Mouse (Mus musculus) neural tube, embryonic 10.5 days (tissue): Measurements from ENCODE around the gene Ccdc14.
A peak's percentile ranks its signal among the peaks of the same experiment; 100 is the strongest.
"Not testable (repeated sequence)": the region's sequence is repeated elsewhere in the genome, so short reads cannot be mapped to it uniquely, and the experiment has no call there.

Experiments used
- DNase-seq: peaks from one replicate; pipeline ENCODE4 v3.0.0-alpha.2; 2017; ENCODE audit warnings: low spot score; ENCODE audit errors: extremely low spot score

The Ccdc14 gene

DNA sequence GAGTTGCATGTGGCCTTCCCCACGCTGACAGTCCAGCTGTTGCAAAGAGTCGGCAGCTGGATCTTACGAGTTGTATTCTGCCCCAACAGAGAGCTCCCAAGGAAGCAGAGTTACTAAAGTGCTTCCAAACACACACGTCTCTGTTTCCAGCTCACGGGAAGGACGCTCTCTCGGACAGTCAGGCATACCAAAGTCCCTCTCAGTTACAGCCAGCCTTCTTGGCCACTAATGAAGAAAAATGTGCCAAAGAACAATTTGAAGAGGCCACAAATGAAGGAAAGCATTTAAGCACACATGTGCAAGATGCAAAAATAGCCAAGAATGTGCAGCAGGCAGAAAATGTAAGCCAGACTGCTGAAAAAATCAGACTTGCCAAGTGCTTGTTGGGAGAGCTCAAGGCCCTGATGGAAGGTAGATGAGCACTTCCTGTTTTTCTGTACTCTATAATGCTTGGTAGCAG, 16.1 kb downstream of the Ccdc14 start:
- DNase-seq: no peak

DNA sequence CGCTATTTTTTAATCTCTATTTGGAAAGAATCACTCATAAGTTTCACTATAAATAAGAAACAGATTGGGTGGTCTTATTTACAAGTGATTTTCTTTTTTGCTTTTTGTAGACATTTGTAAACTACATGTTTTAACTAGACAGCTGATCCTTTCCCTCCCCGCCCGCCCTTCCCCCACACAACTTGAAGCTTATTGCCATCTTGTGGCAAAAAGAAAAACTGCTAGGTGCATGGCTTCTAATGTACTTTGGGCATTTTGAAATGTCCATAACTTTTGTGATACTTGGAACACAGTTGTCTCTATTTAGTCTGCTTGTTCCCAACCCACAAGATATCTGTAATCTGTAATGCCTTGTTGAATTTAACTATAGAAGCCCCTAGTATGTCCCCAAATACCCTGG, 21.1 kb downstream of the Ccdc14 start:
- no peak for DNase-seq

DNA sequence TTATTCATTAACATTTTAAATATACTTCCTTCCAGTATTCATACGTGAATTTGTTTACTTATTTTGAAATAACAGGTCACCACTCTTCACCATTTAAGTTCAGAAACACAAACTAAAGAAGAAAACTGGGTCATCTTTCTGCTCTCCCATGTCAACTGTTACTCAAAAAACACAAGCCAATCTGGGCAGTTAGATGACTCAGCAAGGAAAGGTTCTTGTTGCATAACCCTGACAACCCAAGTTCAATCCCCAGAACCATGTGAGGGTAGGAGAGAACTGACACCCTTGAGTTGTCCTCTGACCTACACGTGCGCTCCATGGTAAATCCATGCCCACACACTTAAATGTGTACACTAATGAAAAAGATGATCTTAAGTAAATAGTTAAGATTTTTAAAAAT, 34.7 kb downstream of the Ccdc14 start:
- no peak for DNase-seq

- not testable (repeated sequence) for DNase-seq
These were observed 38.2 kb downstream of the Ccdc14 start for GRCm38 (mm10) chr16:34728610-34729009.

DNA sequence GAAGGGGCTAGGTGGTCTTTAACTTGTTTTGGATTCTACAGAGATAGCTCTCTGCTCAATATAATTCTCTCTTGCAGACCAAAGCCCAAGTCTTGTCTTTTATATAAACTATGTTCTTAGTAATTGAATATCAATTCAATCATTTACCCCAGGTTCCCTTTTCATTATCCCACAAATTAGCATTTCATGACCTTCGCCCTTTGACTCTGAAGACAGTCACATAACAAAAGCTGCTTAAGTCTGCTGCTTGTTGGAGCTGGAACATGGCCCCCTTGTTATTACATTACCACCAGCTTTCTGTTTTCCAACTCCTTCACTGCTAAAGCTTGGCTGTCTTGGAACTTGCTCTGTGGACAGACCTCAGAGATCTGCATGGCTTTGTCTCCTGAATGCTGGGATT, 39.0 kb downstream of the Ccdc14 start:
- DNase-seq: no peak

GRCm38 (mm10) chr16:34738656-34739233, 48.3 kb downstream of the Ccdc14 start:
- no peak for DNase-seq

DNA sequence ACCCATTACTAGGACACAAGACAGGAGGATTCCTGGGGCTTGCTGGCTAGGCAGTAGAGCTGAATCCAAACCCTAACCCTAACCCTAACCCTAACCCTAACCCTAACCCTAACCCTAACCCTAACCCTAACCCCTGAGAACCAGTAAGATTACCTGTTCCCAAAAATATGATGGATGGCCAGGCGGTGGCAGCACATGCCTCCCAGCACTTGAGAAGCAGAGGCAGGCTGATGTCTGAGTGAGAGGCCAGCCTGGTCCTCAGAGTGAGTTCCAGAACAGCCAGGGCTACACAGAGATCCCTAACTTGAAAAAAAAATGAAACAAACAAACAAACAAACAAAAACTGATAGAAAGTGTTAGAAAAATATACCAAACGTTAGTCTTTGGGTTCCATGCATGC, 52.5 kb downstream of the Ccdc14 start:
- DNase-seq: no peak

DNA sequence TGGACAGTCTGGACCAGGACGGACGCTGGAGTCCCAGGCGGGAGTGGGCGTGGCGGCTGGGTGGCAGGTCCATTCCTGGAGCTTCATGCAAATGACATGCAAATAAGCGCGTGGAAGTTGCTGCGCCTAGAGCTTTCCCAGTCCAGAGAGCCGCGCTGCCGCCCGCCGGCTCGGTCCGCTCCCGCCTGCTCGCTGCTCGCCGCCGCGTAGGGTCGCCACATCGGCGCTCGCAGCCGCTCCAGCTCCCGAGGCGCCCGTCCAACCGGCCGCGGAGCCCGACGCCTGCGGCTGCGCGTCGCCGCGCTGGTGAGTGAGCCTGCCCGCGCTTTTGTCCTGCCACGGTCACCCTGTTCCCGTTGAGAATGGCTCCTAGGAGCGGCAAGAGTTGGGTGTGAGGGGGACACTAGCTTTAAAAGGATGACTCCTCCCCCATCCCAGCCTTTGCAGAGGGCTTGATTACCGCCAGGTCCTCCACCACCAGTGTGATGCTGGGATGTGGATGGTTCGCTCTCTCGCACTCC, 54.7 kb downstream of the Ccdc14 start, which contains the start of gene Mylk:
Mylk (plus strand) TSS at position 146 of the 521 bp plus-strand sequence.
- peak; percentile 88 for DNase-seq

GRCm38 (mm10) chr16:34748081-34748720, 57.8 kb downstream of the Ccdc14 start:
- peak; percentile 42 for DNase-seq

- DNase-seq: peak; percentile 34
These were observed 59.1 kb downstream of the Ccdc14 start for GRCm38 (mm10) chr16:34749536-34749935.

DNA sequence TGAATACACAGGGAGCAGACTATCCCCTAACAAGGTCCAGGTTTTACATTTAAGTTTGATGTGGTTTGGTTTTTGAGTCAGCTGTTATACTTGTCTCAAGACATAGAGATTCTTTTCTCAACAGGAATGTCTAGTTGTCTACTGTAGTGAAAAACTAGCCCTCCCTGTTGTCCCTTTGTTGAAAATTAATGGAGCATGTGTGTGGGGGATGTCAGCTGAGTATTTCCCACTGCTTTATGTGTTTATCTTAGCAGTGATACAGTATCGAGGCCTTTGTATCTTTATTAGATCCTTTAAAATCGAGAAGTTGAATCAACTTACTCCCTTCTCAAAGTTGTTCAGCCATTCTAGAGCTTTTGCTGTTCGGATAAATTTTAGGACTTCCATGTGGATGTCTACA, 61.6 kb downstream of the Ccdc14 start:
- DNase-seq: no peak

GRCm38 (mm10) chr16:34752977-34753376, 62.6 kb downstream of the Ccdc14 start:
- DNase-seq: no peak

DNA sequence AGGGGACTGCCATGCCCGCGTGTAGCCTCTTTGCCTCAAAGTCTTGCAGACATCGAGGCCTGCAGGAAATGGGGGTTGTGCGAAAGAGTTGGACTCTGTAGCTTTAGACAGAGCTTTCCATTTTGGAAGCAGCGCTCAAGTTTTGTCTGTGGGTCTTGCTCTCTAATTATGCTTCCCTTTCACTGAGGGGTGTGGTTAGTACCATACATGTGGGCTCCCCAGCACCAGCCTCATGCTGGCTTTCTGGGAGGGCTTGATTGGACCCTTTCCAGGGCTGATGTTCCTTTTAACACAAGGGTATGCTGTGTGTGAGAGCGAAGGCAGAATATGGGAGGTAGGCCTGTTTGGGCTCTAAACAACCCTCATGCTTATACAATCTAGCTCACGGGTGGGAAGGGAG, 66.6 kb downstream of the Ccdc14 start:
- DNase-seq: no peak

- no peak for DNase-seq
These were observed 67.8 kb downstream of the Ccdc14 start for GRCm38 (mm10) chr16:34758205-34758604.

- DNase-seq: no peak
These were observed 73.7 kb downstream of the Ccdc14 start for GRCm38 (mm10) chr16:34763959-34764591.

GRCm38 (mm10) chr16:34765666-34766065, 75.2 kb downstream of the Ccdc14 start:
- no peak for DNase-seq

- DNase-seq: no peak
These were observed 75.8 kb downstream of the Ccdc14 start for GRCm38 (mm10) chr16:34766193-34766592.

GRCm38 (mm10) chr16:34767443-34767842, 77.0 kb downstream of the Ccdc14 start:
- DNase-seq: no peak

GRCm38 (mm10) chr16:34768436-34768835, 78.0 kb downstream of the Ccdc14 start:
- DNase-seq: no peak

DNA sequence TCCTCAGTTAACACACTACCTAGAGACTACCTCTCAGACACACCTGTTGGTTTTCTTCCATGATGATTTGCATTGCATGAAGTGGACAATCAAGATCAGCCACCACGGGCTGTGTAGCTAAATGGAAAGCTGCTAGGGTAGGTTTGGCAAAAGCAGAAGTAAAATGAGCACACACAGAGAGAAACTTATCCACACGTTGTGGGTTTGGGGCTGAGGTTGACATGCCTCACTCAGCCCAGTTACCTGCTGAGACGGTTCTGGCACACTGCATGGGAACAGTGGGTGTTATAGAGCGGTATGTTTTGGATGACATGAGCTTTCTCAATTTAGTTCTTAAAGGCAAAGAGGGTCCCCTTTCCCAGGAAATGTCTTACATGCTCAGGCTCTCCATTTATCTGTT, 79.7 kb downstream of the Ccdc14 start:
- DNase-seq: no peak

DNA sequence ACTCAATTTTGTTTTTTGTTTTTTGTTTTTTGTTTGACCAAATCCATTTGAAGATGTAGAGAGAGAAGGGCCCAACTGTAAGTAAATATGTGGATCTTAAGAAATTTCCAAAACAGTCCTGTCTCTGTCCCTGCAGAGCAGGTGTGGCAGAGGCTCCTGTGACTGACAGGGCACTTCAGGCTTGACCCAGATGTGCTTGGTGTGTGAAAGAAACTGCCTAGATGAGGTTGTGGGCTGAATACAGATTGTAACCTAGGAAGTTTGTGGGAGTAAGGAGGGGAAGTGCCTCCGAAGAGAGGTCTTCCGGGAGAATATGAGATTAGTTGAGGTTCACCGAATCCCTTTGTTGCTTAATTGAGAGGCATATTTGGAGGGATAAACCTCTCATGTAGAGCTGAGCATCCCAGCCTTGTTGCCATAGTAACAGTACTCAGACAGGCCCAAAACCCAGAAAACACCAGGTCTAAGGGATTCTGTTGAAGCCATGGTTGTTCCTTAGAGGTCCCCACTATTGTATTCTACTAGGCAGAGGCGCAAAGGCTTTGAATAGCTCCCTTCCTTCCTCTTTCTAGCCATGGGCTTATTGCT, 82.1 kb downstream of the Ccdc14 start:
- no peak for DNase-seq
